Mouse (Mus musculus) liver, adult 2 months (tissue): ENCODE measurements around the gene Sec61g. TPM values are rescaled to one million over a fixed set of nuclear protein-coding genes. Genes with fewer than 3 reads are reported as not detected.
A peak's percentile ranks its signal among the peaks of the same experiment; 100 is the strongest.

Experiments used
- DNase-seq: peaks from one replicate; pipeline ENCODE4 v3.0.0-alpha.2; 2011; ENCODE audit warnings: low read depth, low spot score; ENCODE audit errors: extremely low read depth
- H3K27ac ChIP-seq: fragments of 200-500 bp; replicated peaks from 2 replicates; pipeline ENCODE4 v1.5.1; 2012; ENCODE audit warnings: low read depth, mild to moderate bottlenecking, control low read depth, inconsistent platforms, low read length; ENCODE audit not compliant: insufficient read depth
- H3K27me3 ChIP-seq: fragments of 200-500 bp; 2 replicates; pipeline ENCODE4 v1.6.1; 2012; ENCODE audit warnings: mild to moderate bottlenecking, moderate library complexity, low read length, inconsistent platforms; ENCODE audit not compliant: control insufficient read depth, insufficient read depth
- H3K36me3 ChIP-seq: fragments of 200-500 bp; 2 replicates; pipeline ENCODE4 v1.6.1; 2012; ENCODE audit warnings: low read length, inconsistent platforms; ENCODE audit not compliant: control insufficient read depth, insufficient read depth
- H3K4me1 ChIP-seq: fragments of 200-500 bp; 2 replicates; pipeline ENCODE4 v1.6.1; 2011; ENCODE audit warnings: low read length; ENCODE audit not compliant: control insufficient read depth, insufficient read depth
- H3K4me3 ChIP-seq: fragments of 200-500 bp; 2 replicates; pipeline ENCODE4 v1.5.1; 2011; ENCODE audit warnings: low read depth, mild to moderate bottlenecking, control low read depth, low read length, moderate library complexity; ENCODE audit not compliant: insufficient read depth
- H3K79me2 ChIP-seq: fragments of 200-500 bp; 2 replicates; pipeline ENCODE4 v1.6.1; 2012; ENCODE audit warnings: inconsistent platforms, mild to moderate bottlenecking, low read length, moderate library complexity; ENCODE audit not compliant: control insufficient read depth, insufficient read depth
- H3K9ac ChIP-seq: fragments of 200-500 bp; 2 replicates; pipeline ENCODE4 v1.6.1; 2012; ENCODE audit warnings: low read depth, mild to moderate bottlenecking, control low read depth, inconsistent platforms, low read length
- CTCF ChIP-seq: fragments of 200-500 bp; IDR thresholded peaks from 2 replicates; pipeline ENCODE4 v1.5.1; 2011; ENCODE audit warnings: low read depth, low read length, control low read depth
- POLR2A ChIP-seq: fragments of 200-500 bp; IDR thresholded peaks from 2 replicates; pipeline ENCODE4 v1.6.1; 2011; ENCODE audit warnings: low read length, control low read depth; ENCODE audit not compliant: insufficient read depth; ENCODE audit errors: extremely low read depth
- WGBS: fragments of 180-500 bp; shearing (Covaris S2); methylation state at CpG from one replicate; pipeline ENCODE4 v1.1.7; 2018; 5-methylcytosine and 5-hydroxymethylcytosine counted together
- polyA plus RNA-seq: library from polyadenylated mRNA; depleted of rRNA; stranded (reverse); fragments of >200 nt; gene quantifications from 2 replicates; pipeline ENCODE4 v1.2.3, GENCODE M21; 2012; rRNA removed
- total RNA-seq: library from RNA; depleted of rRNA; stranded (reverse); fragments of >200 nt; gene quantifications from 2 replicates; pipeline ENCODE4 v1.2.3, GENCODE M21; 2014; rRNA removed

The Sec61g gene
- total and polyA plus RNA-seq, 2 experiments = 7.4 to 19.9 TPM

DNA sequence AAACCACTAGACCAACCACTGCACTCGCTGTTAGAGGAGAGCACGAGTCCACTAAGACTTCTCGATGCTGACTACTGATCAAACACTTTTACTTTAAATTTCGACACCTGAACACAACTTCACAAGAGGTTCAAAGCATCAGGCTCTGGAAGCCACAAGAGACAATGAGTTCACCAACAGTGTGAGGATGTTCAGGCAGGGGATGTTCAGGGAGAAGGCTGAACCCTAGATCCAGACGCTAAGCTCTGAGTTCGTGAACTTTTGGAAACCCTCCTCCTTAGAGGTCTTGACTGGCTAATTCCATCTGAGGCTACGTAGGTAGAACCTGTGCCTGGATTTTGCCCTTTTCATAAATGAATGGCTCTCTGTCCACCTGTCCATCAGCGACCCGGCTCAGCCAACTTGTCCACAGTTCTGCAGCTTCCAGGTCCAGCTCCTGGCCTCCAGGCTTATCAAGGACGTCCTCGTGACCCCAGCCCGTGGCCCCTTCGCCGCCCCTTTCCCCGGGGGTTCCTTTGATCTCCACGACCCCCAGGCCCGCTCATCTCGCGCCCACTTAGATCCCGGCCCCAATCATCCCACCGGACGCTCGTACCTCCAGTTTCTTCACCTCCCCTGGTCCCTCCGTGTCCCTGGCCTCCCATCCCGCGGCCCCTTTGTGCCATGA, 766 bp downstream of the Sec61g start:
- Histone ChIP-seq H3K79me2 (peaks cover 6% of the 10 kb centered on the region; the same call in 1 of the 2 replicates), H3K4me3 (peak overlapping the region; percentile 91), H3K36me3 (peaks cover 30% of the 10 kb centered on the region), H3K27me3 (no peaks in the 10 kb centered on the region), H3K27ac (peak overlapping the region; percentile 78), H3K4me1 (no peaks in the 10 kb centered on the region; the same call in 1 of the 2 replicates), H3K9ac (peak overlapping the region; percentile 91)
- peak; percentile 48 for DNase-seq
- WGBS = 1% methylated on average over 26 of the region's 26 CpGs
- TF ChIP-seq CTCF = no peak
- no peak for TF ChIP-seq POLR2A

DNA sequence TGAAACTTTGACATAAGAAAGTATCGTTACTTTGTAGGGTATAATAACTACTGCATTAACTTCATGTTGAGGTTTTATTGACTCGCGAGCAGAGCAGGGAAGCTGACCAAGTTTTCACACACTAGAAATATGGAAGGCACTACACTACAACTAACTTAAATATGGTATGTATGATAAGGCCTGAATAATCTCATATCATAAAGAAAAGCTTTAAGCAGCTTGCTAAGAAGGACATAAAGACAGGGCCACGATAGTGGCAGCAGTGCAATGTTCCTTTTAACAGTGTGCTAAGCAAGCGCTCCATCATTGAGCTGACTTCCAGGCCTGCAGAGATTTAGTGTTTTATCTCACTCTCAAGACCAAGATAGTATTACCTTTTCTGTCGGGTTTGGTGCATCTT, 2.3 kb downstream of the Sec61g start:
- Histone ChIP-seq H3K4me1 (no peaks in the 10 kb centered on the region; the same call in 1 of the 2 replicates), H3K27me3 (no peaks in the 10 kb centered on the region), H3K79me2 (peaks cover 6% of the 10 kb centered on the region; the same call in 1 of the 2 replicates), H3K36me3 (peaks cover 38% of the 10 kb centered on the region), H3K9ac (no peak overlapping the region), H3K27ac (no peak overlapping the region), H3K4me3 (no peak overlapping the region)
- 96% methylated on average over 6 of the region's 6 CpGs for WGBS
- no peak for DNase-seq
- TF ChIP-seq POLR2A (no peak), CTCF (no peak)

DNA sequence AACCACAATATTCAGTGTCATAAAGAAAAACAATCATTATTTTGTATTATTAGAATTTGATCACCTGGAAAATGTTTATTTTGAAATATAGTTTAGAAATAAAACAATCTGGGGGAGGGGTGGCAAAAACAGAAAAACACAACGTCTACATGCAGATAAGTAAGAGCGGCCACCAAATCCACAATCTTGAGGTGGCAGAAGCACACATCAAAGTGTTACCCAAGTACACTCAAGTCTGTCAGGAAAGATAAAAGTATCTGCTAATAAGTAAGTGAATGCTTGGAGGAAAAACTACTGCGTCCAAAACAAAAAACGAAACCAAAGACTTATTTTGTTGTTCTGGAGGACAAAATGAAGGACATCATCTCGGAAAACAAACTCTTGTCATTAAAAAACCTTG, 5.1 kb downstream of the Sec61g start:
- DNase-seq = no peak
- peaks cover 45% of the 10 kb centered on the region for H3K36me3 ChIP-seq

DNA sequence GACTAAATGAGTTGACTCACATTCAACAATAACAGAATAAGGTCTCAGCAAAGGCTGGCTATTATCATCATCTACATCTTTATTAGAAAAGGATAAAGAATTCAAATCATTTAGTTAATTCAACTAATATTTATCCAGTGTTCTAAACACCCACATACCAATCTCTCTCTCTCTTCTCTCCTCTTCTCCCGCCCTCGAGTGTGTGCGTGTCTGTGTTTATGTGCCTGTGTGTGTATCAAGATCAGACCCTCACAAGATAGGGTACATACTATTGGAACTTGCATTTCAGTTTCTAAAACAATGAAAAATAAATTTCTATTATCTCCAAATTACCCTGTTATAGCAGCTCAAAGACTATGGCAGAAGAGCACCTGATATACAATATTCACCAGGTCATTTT, 5.5 kb downstream of the Sec61g start:
- TF ChIP-seq POLR2A = no peak
- TF ChIP-seq CTCF = no peak
- DNase-seq = no peak
- no peak overlapping the region for H3K4me3 ChIP-seq
- 82% methylated on average over 3 of the region's 3 CpGs for WGBS
- H3K4me1 ChIP-seq = no peaks in the 10 kb centered on the region; the same call in 1 of the 2 replicates
- H3K36me3 ChIP-seq = peaks cover 45% of the 10 kb centered on the region
- H3K79me2 ChIP-seq = peaks cover 4% of the 10 kb centered on the region; the same call in 1 of the 2 replicates
- H3K27ac ChIP-seq = no peak overlapping the region
- no peak overlapping the region for H3K9ac ChIP-seq
- no peaks in the 10 kb centered on the region for H3K27me3 ChIP-seq

More for the DNA sequence above, 5.1 kb downstream of the Sec61g start:
- TF ChIP-seq CTCF (no peak), POLR2A (no peak)
- Histone ChIP-seq H3K4me1 (no peaks in the 10 kb centered on the region; the same call in 1 of the 2 replicates), H3K79me2 (peaks cover 6% of the 10 kb centered on the region; the same call in 1 of the 2 replicates), H3K9ac (no peak overlapping the region), H3K27ac (no peak overlapping the region), H3K27me3 (no peaks in the 10 kb centered on the region), H3K4me3 (no peak overlapping the region)
- WGBS = 87% methylated on average over 5 of the region's 5 CpGs

DNA sequence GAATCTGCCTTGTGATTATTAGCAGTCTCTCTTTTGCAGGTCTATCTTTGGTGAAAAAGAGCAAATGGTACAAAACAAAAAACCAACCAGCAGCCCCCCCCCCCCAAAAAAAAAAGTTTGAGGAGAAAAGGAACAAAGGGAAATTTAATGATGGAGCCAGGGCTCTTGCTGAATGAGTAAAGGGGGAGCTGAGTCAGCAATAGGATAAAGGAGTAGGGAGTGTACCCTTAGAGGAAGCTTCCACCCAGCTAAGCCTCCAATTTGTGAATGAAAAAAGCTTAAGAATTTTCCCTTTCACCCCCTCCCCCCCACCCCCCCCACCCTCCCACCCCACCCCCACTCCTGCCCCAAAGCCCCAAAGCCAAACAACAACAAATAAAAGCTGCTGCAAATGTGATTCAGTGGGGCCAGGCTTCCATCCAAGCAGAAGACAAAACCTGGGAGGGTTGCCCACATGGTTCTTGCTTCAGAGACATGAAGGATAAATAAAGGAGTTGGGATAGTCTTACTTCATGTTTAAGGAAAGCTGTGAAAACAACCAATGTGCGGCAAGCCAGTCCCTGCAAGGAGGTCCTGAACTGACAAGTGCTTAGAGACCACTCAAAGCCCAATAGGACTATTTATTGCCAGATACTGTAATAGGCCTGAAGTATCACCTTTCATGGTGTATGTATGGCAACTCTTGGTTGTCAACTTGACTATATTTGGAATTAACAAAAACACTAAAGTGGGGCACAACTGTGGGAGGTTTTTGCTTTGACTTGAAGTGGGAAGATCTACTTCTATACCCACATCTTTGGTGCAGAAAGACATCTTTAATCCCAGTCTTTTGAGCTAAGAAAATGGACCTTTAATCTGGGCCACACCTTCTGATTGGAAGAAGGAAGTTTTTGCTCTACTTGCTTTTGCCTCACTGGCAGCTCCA, 9.3 kb downstream of the Sec61g start:
- H3K27me3 ChIP-seq = no peaks in the 10 kb centered on the region
- H3K27ac ChIP-seq = no peak overlapping the region
- WGBS = 81% methylated on average over 1 of the region's 1 CpGs
- H3K36me3 ChIP-seq = peaks cover 26% of the 10 kb centered on the region
- no peaks in the 10 kb centered on the region for H3K4me1 ChIP-seq
- DNase-seq = no peak
- H3K4me3 ChIP-seq = no peak overlapping the region
- H3K79me2 ChIP-seq = no peaks in the 10 kb centered on the region
- no peak overlapping the region for H3K9ac ChIP-seq
- TF ChIP-seq CTCF (no peak), POLR2A (no peak)

Other genes starting within 250 kb of the Sec61g start
- 193 and 198 TPM in 2 replicates for gene Egfr, start 243.7 kb upstream of the Sec61g start, total RNA-seq
- gene Egfr, start 243.7 kb upstream of the Sec61g start, polyA plus RNA-seq = 117 and 215 TPM in 2 replicates